Comparison of ENCODE assay signal across 8 mouse cellular contexts in genomic region chr3:81922910-81923309, GRCm38 (mm10). TPM values are rescaled to one million over a fixed set of nuclear protein-coding genes. Genes with fewer than 3 reads are reported as not detected.
DNase-seq lines count a peak whose midpoint lies in the region; ATAC-seq and TF ChIP-seq lines count a peak whose summit lies in the region.

No protein-coding gene starts in this region.

- H3K27me3 ChIP-seq in forebrain, embryonic 14.5 days (replicated peaks; ENCODE audit: control insufficient read depth, insufficient read depth, low read length): no peaks in the 10 kb centered on the region
- H3K27me3 ChIP-seq in forebrain, embryonic 10.5 days (ENCODE audit: poor library complexity, severe bottlenecking): no peaks in the 10 kb centered on the region
- H3K27me3 ChIP-seq in lung, postnatal 0 days (replicated peaks; ENCODE audit: insufficient read depth, low read length): no peaks in the 10 kb centered on the region
- no peaks in the 10 kb centered on the region for H3K27me3 ChIP-seq in stomach, postnatal 0 days (ENCODE audit: control insufficient read depth, insufficient read depth, low read length)

- H3K9ac ChIP-seq in forebrain, embryonic 14.5 days (ENCODE audit: low read length): no peak overlapping the region
- H3K9ac ChIP-seq in lung, postnatal 0 days (replicated peaks; ENCODE audit: low read depth): no peak overlapping the region
- no peak overlapping the region for H3K9ac ChIP-seq in stomach, postnatal 0 days (ENCODE audit: low read length)

- H3K4me1 ChIP-seq in forebrain, embryonic 14.5 days (ENCODE audit: control insufficient read depth, insufficient read depth, low read length): peaks cover 14% of the 10 kb centered on the region
- H3K4me1 ChIP-seq in forebrain, embryonic 10.5 days: peaks cover 12% of the 10 kb centered on the region
- H3K4me1 ChIP-seq in lung, postnatal 0 days (ENCODE audit: insufficient read depth, low read depth, low read length): no peaks in the 10 kb centered on the region
- H3K4me1 ChIP-seq in stomach, postnatal 0 days (replicated peaks; ENCODE audit: control insufficient read depth, insufficient read depth): no peaks in the 10 kb centered on the region

- H3K9me3 ChIP-seq in forebrain, embryonic 14.5 days (replicated peaks; ENCODE audit: control insufficient read depth, low read length): no peaks in the 10 kb centered on the region
- no peaks in the 10 kb centered on the region for H3K9me3 ChIP-seq in forebrain, embryonic 10.5 days
- no peaks in the 10 kb centered on the region for H3K9me3 ChIP-seq in lung, postnatal 0 days (ENCODE audit: low read length)
- no peaks in the 10 kb centered on the region for H3K9me3 ChIP-seq in stomach, postnatal 0 days (ENCODE audit: control insufficient read depth, low read length)

- no peak overlapping the region for H3K27ac ChIP-seq in forebrain, embryonic 14.5 days (ENCODE audit: low read depth, low read length)
- no peak overlapping the region for H3K27ac ChIP-seq in forebrain, embryonic 10.5 days
- H3K27ac ChIP-seq in lung, postnatal 0 days (ENCODE audit: low read length): no peak overlapping the region
- H3K27ac ChIP-seq in stomach, postnatal 0 days (replicated peaks): no peak overlapping the region

- no peaks in the 10 kb centered on the region for H3K36me3 ChIP-seq in forebrain, embryonic 14.5 days (ENCODE audit: control insufficient read depth, insufficient read depth, low read length)
- no peaks in the 10 kb centered on the region for H3K36me3 ChIP-seq in forebrain, embryonic 10.5 days (replicated peaks)
- no peaks in the 10 kb centered on the region for H3K36me3 ChIP-seq in lung, postnatal 0 days (ENCODE audit: insufficient read depth, low read length)
- H3K36me3 ChIP-seq in stomach, postnatal 0 days (ENCODE audit: control insufficient read depth, insufficient read depth, low read length): no peaks in the 10 kb centered on the region

- no peak overlapping the region for H3K4me3 ChIP-seq in forebrain, embryonic 14.5 days (ENCODE audit: low read depth, low read length)
- no peak overlapping the region for H3K4me3 ChIP-seq in forebrain, embryonic 10.5 days
- no peak overlapping the region for H3K4me3 ChIP-seq in lung, postnatal 0 days (ENCODE audit: low read depth, low read length)
- H3K4me3 ChIP-seq in stomach, postnatal 0 days (ENCODE audit: low read depth, low read length): no peak overlapping the region

- peak; percentile 60 for DNase-seq in forebrain, embryonic 14.5 days (ENCODE audit: low spot score)
- no peak for DNase-seq in forebrain, embryonic 10.5 days (ENCODE audit: extremely low spot score, low spot score)
- DNase-seq in urinary bladder, postnatal 36 days (ENCODE audit: low spot score in 2 of 2): peak; percentile 42 to 59
- no peak for DNase-seq in urinary bladder, adult 2 months (ENCODE audit: low spot score)
- DNase-seq in lung, postnatal 0 days (ENCODE audit: low spot score): peak; percentile 68
- peak; percentile 77 for DNase-seq in stomach, postnatal 0 days (ENCODE audit: low spot score)
- DNase-seq in frontal cortex, postnatal 36 days (ENCODE audit: low spot score in 2 of 2): no peak
- DNase-seq in spleen, postnatal 4 days (ENCODE audit: low spot score in 2 of 2): no peak

- TF ChIP-seq EP300 in lung, postnatal 0 days (IDR thresholded peaks at IDR 0.05): no peak
- TF ChIP-seq EP300 in stomach, postnatal 0 days (optimal IDR thresholded peaks at IDR 0.05): no peak

- 47% methylated on average over 4 of the region's 4 CpGs for WGBS in forebrain, embryonic 14.5 days
- 78% methylated on average over 4 of the region's 4 CpGs for WGBS in forebrain, embryonic 10.5 days
- 21% methylated on average over 4 of the region's 4 CpGs for WGBS in lung, postnatal 0 days
- WGBS in stomach, postnatal 0 days: 36% methylated on average over 4 of the region's 4 CpGs

- TF ChIP-seq CTCF in lung, postnatal 0 days (IDR thresholded peaks at IDR 0.05): peak; percentile 25
- peak; percentile 41 for TF ChIP-seq CTCF in stomach, postnatal 0 days (IDR thresholded peaks at IDR 0.05; ENCODE audit: low read depth)

- ATAC-seq in forebrain, embryonic 14.5 days: peak; percentile 47; the same call in 1 of the 2 replicates
- peak; percentile 87 for ATAC-seq in lung, postnatal 0 days
- ATAC-seq in stomach, postnatal 0 days (ENCODE audit: low FRiP score, low TSS enrichment): peak; percentile 99

- H3K4me2 ChIP-seq in forebrain, embryonic 14.5 days (ENCODE audit: low read length): no peak overlapping the region
- H3K4me2 ChIP-seq in lung, postnatal 0 days (replicated peaks; ENCODE audit: low read depth, low read length): no peak overlapping the region
- no peak overlapping the region for H3K4me2 ChIP-seq in stomach, postnatal 0 days (replicated peaks; ENCODE audit: low read depth)

RNA-seq across cellular contexts. Expression of gene Ctso, which starts 9.5 kb away (rescaled TPM):
- 8.9 and 9.0 TPM in 2 replicates for polyA plus RNA-seq in forebrain, embryonic 14.5 days (2014; fragmentation: Nextera tagmentation; extraction: Ambion mirVana)
- 3.0 and 3.3 TPM in 2 replicates for polyA plus RNA-seq in forebrain, embryonic 10.5 days (2016; fragmentation: Nextera tagmentation; extraction: Ambion mirVana)
- 29.9 and 34.2 TPM in 2 replicates for polyA plus RNA-seq in urinary bladder, adult 2 months (2012; rRNA removed)
- 38.6 and 41.7 TPM in 2 replicates for polyA plus RNA-seq in lung, postnatal 0 days (2015; fragmentation: Nextera tagmentation; extraction: Ambion mirVana)
- 28.8 and 30.0 TPM in 2 replicates for polyA plus RNA-seq in stomach, postnatal 0 days (2015; fragmentation: Nextera tagmentation; extraction: Ambion mirVana)

RNA-seq across cellular contexts. Expression of gene Tdo2, which starts 53.1 kb away (rescaled TPM):
- polyA plus RNA-seq in forebrain, embryonic 14.5 days (2014; fragmentation: Nextera tagmentation; extraction: Ambion mirVana): 0.71 and 1.5 TPM in 2 replicates
- 0.04 and 0.05 TPM in 2 replicates for polyA plus RNA-seq in forebrain, embryonic 10.5 days (2016; fragmentation: Nextera tagmentation; extraction: Ambion mirVana)
- 0.04 and 0.40 TPM in 2 replicates for polyA plus RNA-seq in urinary bladder, adult 2 months (2012; rRNA removed)
- 0.76 and 1.8 TPM in 2 replicates for polyA plus RNA-seq in lung, postnatal 0 days (2015; fragmentation: Nextera tagmentation; extraction: Ambion mirVana)
- 2.8 and 3.6 TPM in 2 replicates for polyA plus RNA-seq in stomach, postnatal 0 days (2015; fragmentation: Nextera tagmentation; extraction: Ambion mirVana)

RNA-seq across cellular contexts. Expression of gene Asic5, which starts 59.2 kb away (rescaled TPM):
- polyA plus RNA-seq in forebrain, embryonic 14.5 days (2014; fragmentation: Nextera tagmentation; extraction: Ambion mirVana): not detected in 2 replicates
- not detected in 2 replicates for polyA plus RNA-seq in forebrain, embryonic 10.5 days (2016; fragmentation: Nextera tagmentation; extraction: Ambion mirVana)
- polyA plus RNA-seq in urinary bladder, adult 2 months (2012; rRNA removed): not detected in 2 replicates
- 0.12 TPM in 1 of 2 replicates, not detected in the other for polyA plus RNA-seq in lung, postnatal 0 days (2015; fragmentation: Nextera tagmentation; extraction: Ambion mirVana)
- 0.70 and 1.5 TPM in 2 replicates for polyA plus RNA-seq in stomach, postnatal 0 days (2015; fragmentation: Nextera tagmentation; extraction: Ambion mirVana)

Comparison
In these comparisons a context has a peak if more than half of its experiments do, and no peak if none do; other contexts are left out.
1. DNase-seq: peak in forebrain, embryonic 14.5 days (single experiment), urinary bladder, postnatal 36 days (2 of 2), lung, postnatal 0 days (single experiment) and stomach, postnatal 0 days (single experiment); none in forebrain, embryonic 10.5 days (single experiment), urinary bladder, adult 2 months (single experiment), frontal cortex, postnatal 36 days (0 of 2) and spleen, postnatal 4 days (0 of 2).
2. ATAC-seq: peak in every context shown above with its lines; median percentile 99 in stomach, postnatal 0 days; 87 in lung, postnatal 0 days; 47 in forebrain, embryonic 14.5 days.